Mouse (Mus musculus) midbrain, postnatal 0 days (tissue): Measurements from ENCODE around the gene Plcb1. TPM values are rescaled to one million over a fixed set of nuclear protein-coding genes. Genes with fewer than 3 reads are reported as not detected.
A peak's percentile ranks its signal among the peaks of the same experiment; 100 is the strongest.
"Not testable (repeated sequence)": the region's sequence is repeated elsewhere in the genome, so short reads cannot be mapped to it uniquely, and the experiment has no call there.

ENCODE experiments used
- ATAC-seq: fragments of 200-750 bp; cut with Nextera tagmentation; 2 replicates; pipeline ENCODE4 v1.8.0; 2017; ENCODE audit warnings: moderate number of reproducible peaks, mild to moderate bottlenecking, moderate TSS enrichment, moderate library complexity; ENCODE audit not compliant: low FRiP score
- DNase-seq: peaks from one replicate; pipeline ENCODE4 v3.0.0-alpha.2; 2015; ENCODE audit warnings: low spot score
- H3K27ac ChIP-seq: fragments of 300-500 bp; sonication (generic); 2 replicates; pipeline ENCODE4 v1.5.1; 2014; ENCODE audit warnings: low read depth, mild to moderate bottlenecking, low read length, mixed read lengths
- H3K27me3 ChIP-seq: fragments of 300-500 bp; sonication (generic); 2 replicates; pipeline ENCODE4 v1.6.1; 2014; ENCODE audit warnings: low read length, control low read depth, mixed read lengths; ENCODE audit not compliant: insufficient read depth
- H3K36me3 ChIP-seq: fragments of 300-500 bp; sonication (generic); 2 replicates; pipeline ENCODE4 v1.6.1; 2014; ENCODE audit warnings: low read length, control low read depth, mixed read lengths; ENCODE audit not compliant: insufficient read depth
- H3K4me1 ChIP-seq: fragments of 300-500 bp; sonication (generic); 2 replicates; pipeline ENCODE4 v1.6.1; 2014; ENCODE audit warnings: mild to moderate bottlenecking, control low read depth, antibody characterized with exemption, low read length, mixed read lengths; ENCODE audit not compliant: insufficient read depth
- H3K4me2 ChIP-seq: fragments of 300-500 bp; sonication (generic); 2 replicates; pipeline ENCODE4 v1.6.1; 2014; ENCODE audit warnings: low read depth, mild to moderate bottlenecking, low read length, mixed read lengths; ENCODE audit not compliant: poor library complexity, severe bottlenecking
- H3K4me3 ChIP-seq: fragments of 300-500 bp; sonication (generic); 2 replicates; pipeline ENCODE4 v1.5.1; 2014; ENCODE audit warnings: low read depth, mild to moderate bottlenecking, low read length, moderate library complexity
- H3K9ac ChIP-seq: fragments of 300-500 bp; sonication (generic); replicated peaks from 2 replicates; pipeline ENCODE4 v1.6.1; 2014; ENCODE audit warnings: mild to moderate bottlenecking, low read length, moderate library complexity, mixed read lengths; ENCODE audit not compliant: poor library complexity, severe bottlenecking
- H3K9me3 ChIP-seq: fragments of 300-500 bp; sonication (generic); 2 replicates; pipeline ENCODE4 v1.6.1; 2016; ENCODE audit warnings: low read length, control low read depth
- CTCF ChIP-seq: IDR thresholded peaks from 2 replicates; pipeline ENCODE4 v1.5.1; 2016; ENCODE audit warnings: antibody characterized with exemption, mild to moderate bottlenecking
- WGBS: fragments of 180-500 bp; shearing (Covaris S2); extraction: QIAGEN DNeasy Blood & Tissue Kit; methylation state at CpG from one replicate; pipeline ENCODE4 v1.1.7; 2014; 5-methylcytosine and 5-hydroxymethylcytosine counted together
- polyA plus RNA-seq: library from polyadenylated mRNA; unstranded; fragments of >200 nt; fragmentation: Nextera tagmentation; extraction: Ambion mirVana; gene quantifications from 2 replicates; pipeline ENCODE4 v1.2.1, GENCODE M21; 2015
- total RNA-seq: library from RNA; depleted of rRNA; stranded (reverse); fragments of >200 nt; gene quantifications from 2 replicates; pipeline ENCODE4 v1.2.3, GENCODE M21; 2014

The Plcb1 gene
- total and polyA plus RNA-seq, 2 experiments from 2014 or later = 36.1 to 59.0 TPM

GRCm38 (mm10) chr2:135370259-135370835, 584.5 kb downstream of the Plcb1 start:
- no peak for TF ChIP-seq CTCF
- no peaks in the 10 kb centered on the region for H3K4me1 ChIP-seq
- H3K27ac ChIP-seq = no peak overlapping the region
- DNase-seq = no peak
- no peak for ATAC-seq
- no peak overlapping the region for H3K4me3 ChIP-seq
- no peak overlapping the region for H3K9ac ChIP-seq
- H3K27me3 ChIP-seq = no peaks in the 10 kb centered on the region
- no peak overlapping the region for H3K4me2 ChIP-seq
- H3K36me3 ChIP-seq = no peaks in the 10 kb centered on the region
- H3K9me3 ChIP-seq = no peaks in the 10 kb centered on the region
- WGBS = 76% methylated on average over 10 of the region's 10 CpGs

- DNase-seq = peak; percentile 46
- H3K9ac ChIP-seq, H3K27me3 ChIP-seq, H3K36me3 ChIP-seq, H3K4me3 ChIP-seq, H3K4me1 ChIP-seq, ATAC-seq, H3K4me2 ChIP-seq, H3K27ac ChIP-seq, H3K9me3 ChIP-seq: not testable (repeated sequence)
- WGBS = 32% methylated on average over 7 of the region's 7 CpGs
Observed at GRCm38 (mm10) chr2:135380796-135381195, 594.9 kb downstream of the Plcb1 start.

- no peak overlapping the region for H3K27ac ChIP-seq
- DNase-seq (no peak), ATAC-seq (no peak)
- H3K4me2 ChIP-seq = no peak overlapping the region
- H3K4me1 ChIP-seq = no peaks in the 10 kb centered on the region
- no peak for TF ChIP-seq CTCF
- H3K27me3 ChIP-seq = no peaks in the 10 kb centered on the region
- no peak overlapping the region for H3K9ac ChIP-seq
- no peaks in the 10 kb centered on the region; the same call in 1 of the 2 replicates for H3K36me3 ChIP-seq
- 86% methylated on average over 1 of the region's 1 CpGs for WGBS
- no peak overlapping the region for H3K4me3 ChIP-seq
- no peaks in the 10 kb centered on the region for H3K9me3 ChIP-seq
Observed at GRCm38 (mm10) chr2:135381396-135381795, 595.5 kb downstream of the Plcb1 start.

GRCm38 (mm10) chr2:135387990-135388389, 602.1 kb downstream of the Plcb1 start:
- peak; percentile 65 for TF ChIP-seq CTCF
- 56% methylated on average over 9 of the region's 9 CpGs for WGBS
- Histone ChIP-seq H3K27ac (no peak overlapping the region), H3K9me3 (no peaks in the 10 kb centered on the region), H3K4me3 (no peak overlapping the region), H3K27me3 (no peaks in the 10 kb centered on the region), H3K36me3 (peaks cover 3% of the 10 kb centered on the region; the same call in 1 of the 2 replicates), H3K4me2 (no peak overlapping the region), H3K9ac (no peak overlapping the region), H3K4me1 (no peaks in the 10 kb centered on the region)
- ATAC-seq = no peak
- DNase-seq = peak; percentile 39

- H3K27ac ChIP-seq = no peak overlapping the region
- no peaks in the 10 kb centered on the region for H3K9me3 ChIP-seq
- no peak overlapping the region for H3K9ac ChIP-seq
- no peaks in the 10 kb centered on the region for H3K36me3 ChIP-seq
- H3K4me3 ChIP-seq = no peak overlapping the region
- H3K4me2 ChIP-seq = no peak overlapping the region
- H3K27me3 ChIP-seq = no peaks in the 10 kb centered on the region
- no peak for TF ChIP-seq CTCF
- no peak for ATAC-seq
- 58% methylated on average over 3 of the region's 3 CpGs for WGBS
- H3K4me1 ChIP-seq = no peaks in the 10 kb centered on the region
- DNase-seq = no peak
Observed at GRCm38 (mm10) chr2:135394698-135395097, 608.8 kb downstream of the Plcb1 start.

GRCm38 (mm10) chr2:135396375-135396774, 610.5 kb downstream of the Plcb1 start:
- no peak overlapping the region for H3K4me3 ChIP-seq
- no peak overlapping the region for H3K9ac ChIP-seq
- no peaks in the 10 kb centered on the region for H3K4me1 ChIP-seq
- TF ChIP-seq CTCF = no peak
- DNase-seq (no peak), ATAC-seq (no peak)
- no peak overlapping the region for H3K4me2 ChIP-seq
- H3K27ac ChIP-seq = no peak overlapping the region
- no peaks in the 10 kb centered on the region for H3K9me3 ChIP-seq
- 87% methylated on average over 3 of the region's 3 CpGs for WGBS
- H3K27me3 ChIP-seq = no peaks in the 10 kb centered on the region
- no peaks in the 10 kb centered on the region for H3K36me3 ChIP-seq
